8 mouse cellular contexts compared by ENCODE assay signal in genomic region chr1:118954434-118955301, GRCm38 (mm10).
A peak's percentile ranks its signal among the peaks of the same experiment; 100 is the strongest.
DNase-seq lines count a peak whose midpoint lies in the region; ATAC-seq lines count a peak whose summit lies in the region.

No protein-coding gene starts in this region.

- peak; percentile 74 for ATAC-seq in lung, embryonic 16.5 days (ENCODE audit: low read depth)
- ATAC-seq in forebrain, embryonic 15.5 days (replicated peaks): peak; percentile 89
- ATAC-seq in hindbrain, embryonic 13.5 days (ENCODE audit: low FRiP score): peak; percentile 90
- no peak for ATAC-seq in megakaryocyte progenitor cell, adult 5-6 weeks (replicated peaks; ENCODE audit: poor library complexity)

- H3K4me1 ChIP-seq in lung, embryonic 16.5 days (replicated peaks; ENCODE audit: control insufficient read depth, insufficient read depth, low read length): peaks cover 14% of the 10 kb centered on the region
- peaks cover 24% of the 10 kb centered on the region for H3K4me1 ChIP-seq in forebrain, embryonic 15.5 days
- peaks cover 26% of the 10 kb centered on the region for H3K4me1 ChIP-seq in hindbrain, embryonic 13.5 days (replicated peaks)

- H3K27me3 ChIP-seq in lung, embryonic 16.5 days (ENCODE audit: control insufficient read depth, insufficient read depth, low read depth, low read length): no peaks in the 10 kb centered on the region; the same call in 1 of the 2 replicates
- no peaks in the 10 kb centered on the region for H3K27me3 ChIP-seq in forebrain, embryonic 15.5 days
- H3K27me3 ChIP-seq in hindbrain, embryonic 13.5 days: no peaks in the 10 kb centered on the region

- H3K27ac ChIP-seq in lung, embryonic 16.5 days (ENCODE audit: low read length): no peak overlapping the region; the same call in 1 of the 2 replicates
- H3K27ac ChIP-seq in forebrain, embryonic 15.5 days (replicated peaks): peak overlapping the region; percentile 78
- peak overlapping the region; percentile 48 for H3K27ac ChIP-seq in hindbrain, embryonic 13.5 days

- no peak overlapping the region for H3K4me2 ChIP-seq in lung, embryonic 16.5 days (ENCODE audit: low read depth, low read length)
- H3K4me2 ChIP-seq in forebrain, embryonic 15.5 days (replicated peaks): no peak overlapping the region
- H3K4me2 ChIP-seq in hindbrain, embryonic 13.5 days: no peak overlapping the region

- H3K36me3 ChIP-seq in lung, embryonic 16.5 days (ENCODE audit: control insufficient read depth, insufficient read depth, low read length): no peaks in the 10 kb centered on the region
- H3K36me3 ChIP-seq in forebrain, embryonic 15.5 days: no peaks in the 10 kb centered on the region
- H3K36me3 ChIP-seq in hindbrain, embryonic 13.5 days: no peaks in the 10 kb centered on the region

- no peaks in the 10 kb centered on the region for H3K9me3 ChIP-seq in lung, embryonic 16.5 days (ENCODE audit: control insufficient read depth, low read length)
- no peaks in the 10 kb centered on the region for H3K9me3 ChIP-seq in forebrain, embryonic 15.5 days
- no peaks in the 10 kb centered on the region for H3K9me3 ChIP-seq in hindbrain, embryonic 13.5 days

- no peak for DNase-seq in lung, adult 18-20 months
- DNase-seq in lung, postnatal 4 days: peak; percentile 25 to 40
- DNase-seq in cerebellum, adult 9-10 months: no peak
- DNase-seq in frontal cortex, postnatal 14 days (ENCODE audit: low spot score in 2 of 2): no peak

- H3K4me3 ChIP-seq in lung, embryonic 16.5 days (ENCODE audit: low read length): no peak overlapping the region
- H3K4me3 ChIP-seq in forebrain, embryonic 15.5 days: no peak overlapping the region
- no peak overlapping the region for H3K4me3 ChIP-seq in hindbrain, embryonic 13.5 days

- H3K9ac ChIP-seq in lung, embryonic 16.5 days (ENCODE audit: low read length): no peak overlapping the region
- no peak overlapping the region for H3K9ac ChIP-seq in forebrain, embryonic 15.5 days (replicated peaks)
- H3K9ac ChIP-seq in hindbrain, embryonic 13.5 days: peak overlapping the region; percentile 19; the same call in 1 of the 2 replicates

- 35% methylated on average over 10 of the region's 10 CpGs for WGBS in lung, embryonic 16.5 days
- 28% methylated on average over 10 of the region's 10 CpGs for whole genome bisulfite sequencing in forebrain, embryonic 15.5 days
- 24% methylated on average over 10 of the region's 10 CpGs for WGBS in hindbrain, embryonic 13.5 days

Comparison
In these comparisons a context has a peak if more than half of its experiments do, and no peak if none do; other contexts are left out.
1. DNase-seq: peak in lung, postnatal 4 days (2 of 2); none in lung, adult 18-20 months (0 of 2), cerebellum, adult 9-10 months (single experiment) and frontal cortex, postnatal 14 days (0 of 2).